Mouse (Mus musculus) embryonic fibroblast, embryonic 13.5 days (primary cell): Measurements from ENCODE around the gene Arhgap6. TPM values are rescaled to one million over a fixed set of nuclear protein-coding genes. Genes with fewer than 3 reads are reported as not detected.
"Not testable (repeated sequence)": the region's sequence is repeated elsewhere in the genome, so short reads cannot be mapped to it uniquely, and the experiment has no call there.

Experiments used
- H3K27ac ChIP-seq: 2 replicates; pipeline ENCODE4 v1.5.1; 2012; ENCODE audit warnings: low read length, control low read depth, inconsistent platforms; ENCODE audit not compliant: insufficient read depth
- H3K4me1 ChIP-seq: 2 replicates; pipeline ENCODE4 v1.6.1; 2011; ENCODE audit warnings: low read length; ENCODE audit not compliant: control insufficient read depth, insufficient read depth
- H3K4me3 ChIP-seq: 2 replicates; pipeline ENCODE4 v1.5.1; 2011; ENCODE audit warnings: mild to moderate bottlenecking, control low read depth, low read length; ENCODE audit not compliant: insufficient read depth
- CTCF ChIP-seq: IDR thresholded peaks from 2 replicates; pipeline ENCODE4 v1.5.1; 2011; ENCODE audit warnings: mild to moderate bottlenecking, control low read depth, low read length, moderate library complexity, borderline replicate concordance; ENCODE audit not compliant: insufficient read depth
- POLR2A ChIP-seq: IDR thresholded peaks from 2 replicates; pipeline ENCODE4 v1.6.1; 2011; ENCODE audit warnings: low read depth, mild to moderate bottlenecking, control low read depth, low read length, moderate library complexity
- polyA plus RNA-seq: library from polyadenylated mRNA; stranded (reverse); fragments of >200 nt; gene quantifications from 2 replicates; pipeline ENCODE4 v1.2.4, GENCODE M21; 2011; ENCODE audit warnings: low read depth; ENCODE audit not compliant: missing spikeins, insufficient read length

The Arhgap6 gene
- polyA plus RNA-seq, 1 experiment: 3.9 TPM

DNA sequence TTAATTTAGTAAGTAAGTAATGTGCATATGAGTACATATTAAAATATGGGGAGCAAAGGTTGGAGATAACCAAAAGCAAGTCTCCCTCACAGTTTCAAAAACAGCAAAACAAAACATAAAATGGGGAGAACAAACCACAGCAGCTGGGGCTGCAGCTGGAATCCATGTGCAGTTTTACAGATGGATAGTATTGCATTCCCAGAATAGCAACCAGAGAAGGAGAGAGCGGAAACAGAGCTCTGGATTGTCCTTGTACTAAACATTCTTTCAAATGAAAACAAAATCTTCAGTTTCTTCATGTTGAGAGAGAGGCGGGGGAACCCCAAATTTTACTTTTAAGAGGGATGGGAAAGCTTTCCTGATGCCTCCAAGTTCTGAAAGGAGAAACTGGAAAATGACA lies 467.3 kb downstream of the Arhgap6 start:
- Histone ChIP-seq H3K27ac (peak overlapping the region; percentile 10), H3K4me3 (no peak overlapping the region), H3K4me1 (no peaks in the 10 kb centered on the region)
- TF ChIP-seq POLR2A (no peak), CTCF (no peak)

- Histone ChIP-seq H3K27ac (no peak overlapping the region), H3K4me3 (no peak overlapping the region), H3K4me1 (no peaks in the 10 kb centered on the region)
- TF ChIP-seq CTCF (no peak), POLR2A (no peak)
These were observed 468.7 kb downstream of the Arhgap6 start for GRCm38 (mm10) chrX:169263433-169264172.

DNA sequence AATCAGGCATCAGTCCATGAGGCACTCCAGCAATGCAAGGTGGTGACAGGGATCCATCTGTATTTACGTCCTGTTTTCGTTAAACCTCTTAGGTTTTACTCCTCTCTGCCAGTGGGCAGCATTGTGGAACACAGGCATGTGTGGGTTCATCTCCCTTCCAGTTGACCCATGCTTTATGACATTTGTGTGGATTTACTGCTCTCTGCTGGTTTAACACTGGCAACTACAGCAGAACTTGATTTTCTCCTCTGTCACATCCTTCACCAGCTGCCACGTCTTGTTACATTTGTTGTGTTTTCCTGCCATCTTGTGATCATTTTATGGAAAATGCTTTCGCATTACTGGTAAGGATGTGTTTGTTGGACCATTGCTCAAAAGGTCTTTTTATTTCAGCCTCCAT lies 504.7 kb downstream of the Arhgap6 start:
- TF ChIP-seq CTCF: no peak
- TF ChIP-seq POLR2A: no peak
- Histone ChIP-seq H3K4me3 (no peak overlapping the region), H3K4me1 (no peaks in the 10 kb centered on the region), H3K27ac (no peak overlapping the region)

DNA sequence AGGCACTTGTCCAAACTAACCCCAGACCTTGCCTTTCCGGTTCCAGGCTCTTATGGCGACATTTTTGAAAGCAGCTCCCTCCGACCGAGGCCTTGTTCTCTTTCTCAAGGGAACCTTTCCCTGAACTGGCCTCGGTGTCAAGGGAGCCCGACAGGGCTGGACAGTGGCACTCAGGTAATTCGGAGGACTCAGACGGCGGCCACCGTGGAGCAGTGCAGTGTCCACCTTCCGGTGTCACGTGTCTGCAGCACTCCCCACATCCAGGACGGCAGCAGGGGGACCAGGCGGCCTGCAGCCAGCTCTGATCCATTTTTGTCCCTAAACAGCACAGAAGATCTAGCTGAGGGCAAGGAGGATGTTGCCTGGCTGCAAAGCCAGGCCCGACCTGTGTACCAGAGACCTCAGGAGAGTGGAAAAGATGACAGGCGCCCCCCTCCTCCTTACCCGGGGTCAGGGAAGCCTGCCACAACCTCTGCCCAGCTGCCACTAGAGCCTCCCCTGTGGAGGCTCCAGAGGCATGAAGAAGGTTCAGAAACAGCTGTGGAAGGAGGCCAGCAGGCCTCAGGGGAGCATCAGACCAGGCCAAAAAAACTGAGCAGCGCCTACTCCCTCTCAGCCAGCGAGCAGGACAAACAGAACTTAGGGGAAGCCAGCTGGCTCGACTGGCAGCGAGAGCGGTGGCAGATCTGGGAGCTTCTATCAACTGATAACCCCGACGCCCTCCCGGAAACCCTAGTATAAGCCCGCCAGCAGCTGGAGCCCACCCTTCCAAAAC lies 507.6 kb downstream of the Arhgap6 start:
- Histone ChIP-seq H3K27ac (no peak overlapping the region), H3K4me1 (no peaks in the 10 kb centered on the region), H3K4me3 (no peak overlapping the region)
- TF ChIP-seq POLR2A (no peak), CTCF (no peak)

- TF ChIP-seq POLR2A: no peak
- TF ChIP-seq CTCF: no peak
- no peak overlapping the region for H3K27ac ChIP-seq
- H3K4me3 ChIP-seq: no peak overlapping the region
- no peaks in the 10 kb centered on the region for H3K4me1 ChIP-seq
These were observed 509.0 kb downstream of the Arhgap6 start for GRCm38 (mm10) chrX:169303945-169304344.

- Histone ChIP-seq H3K27ac (no peak overlapping the region), H3K4me1 (no peaks in the 10 kb centered on the region), H3K4me3 (no peak overlapping the region)
- TF ChIP-seq CTCF (no peak), POLR2A (no peak)
These were observed 513.7 kb downstream of the Arhgap6 start for GRCm38 (mm10) chrX:169308559-169308958.

GRCm38 (mm10) chrX:169319066-169319760 lies 524.3 kb downstream of the Arhgap6 start:
- Histone ChIP-seq H3K4me3 (peak overlapping the region; percentile 79), H3K4me1 (no peaks in the 10 kb centered on the region), H3K27ac (no peak overlapping the region)
- no peak for TF ChIP-seq POLR2A
- TF ChIP-seq CTCF: no peak

- Histone ChIP-seq H3K4me1 (no peaks in the 10 kb centered on the region), H3K4me3 (peak within 1 kb of the TSS; percentile 79), H3K27ac (peak within 1 kb of the TSS; percentile 53; the same call in 1 of the 2 replicates)
- TF ChIP-seq CTCF (no peak), POLR2A (peak; percentile 40; the same call in 1 of the 2 replicates)
These were observed 525.2 kb downstream of the Arhgap6 start, which contains the start of gene Hccs for GRCm38 (mm10) chrX:169319945-169320667. Hccs (minus strand) TSS chrX:169320372.

- not testable (repeated sequence) for H3K4me1 ChIP-seq, H3K27ac ChIP-seq
- peak overlapping the region; percentile 31 for H3K4me3 ChIP-seq
These were observed 525.7 kb downstream of the Arhgap6 start for GRCm38 (mm10) chrX:169320668-169321005.
